Mouse (Mus musculus) forebrain, embryonic 15.5 days (tissue): ENCODE measurements around the gene Hipk1. TPM values are rescaled to one million over a fixed set of nuclear protein-coding genes. Genes with fewer than 3 reads are reported as not detected.

Experiments used
- ATAC-seq: fragments of 200-750 bp; cut with Nextera tagmentation; replicated peaks from 2 replicates; pipeline ENCODE4 v1.8.0; 2017; ENCODE audit warnings: mild to moderate bottlenecking, moderate TSS enrichment, moderate library complexity
- H3K27ac ChIP-seq: fragments of 300-500 bp; sonication (generic); replicated peaks from 2 replicates; pipeline ENCODE4 v1.5.1; 2015; ENCODE audit warnings: mild to moderate bottlenecking, inconsistent platforms
- H3K27me3 ChIP-seq: fragments of 300-500 bp; sonication (generic); 2 replicates; pipeline ENCODE4 v1.6.1; 2015; ENCODE audit warnings: inconsistent platforms
- H3K36me3 ChIP-seq: fragments of 300-500 bp; sonication (generic); 2 replicates; pipeline ENCODE4 v1.6.1; 2015; ENCODE audit warnings: mild to moderate bottlenecking, inconsistent platforms
- H3K4me1 ChIP-seq: fragments of 300-500 bp; sonication (generic); 2 replicates; pipeline ENCODE4 v1.6.1; 2015; ENCODE audit warnings: inconsistent platforms
- H3K4me2 ChIP-seq: fragments of 300-500 bp; sonication (generic); replicated peaks from 2 replicates; pipeline ENCODE4 v1.6.1; 2015; ENCODE audit warnings: mild to moderate bottlenecking, inconsistent platforms
- H3K4me3 ChIP-seq: fragments of 300-500 bp; sonication (generic); 2 replicates; pipeline ENCODE4 v1.5.1; 2015; ENCODE audit warnings: mild to moderate bottlenecking, inconsistent platforms
- H3K9ac ChIP-seq: fragments of 300-500 bp; sonication (generic); replicated peaks from 2 replicates; pipeline ENCODE4 v1.6.1; 2015; ENCODE audit warnings: mild to moderate bottlenecking, inconsistent platforms
- H3K9me3 ChIP-seq: fragments of 300-500 bp; sonication (generic); 2 replicates; pipeline ENCODE4 v1.6.1; 2016; ENCODE audit warnings: inconsistent platforms
- WGBS: fragments of 180-500 bp; shearing (Covaris S2); methylation state at CpG from one replicate; pipeline ENCODE4 v1.1.7; 2015; ENCODE audit warnings: mixed read lengths; 5-methylcytosine and 5-hydroxymethylcytosine counted together
- polyA plus RNA-seq: library from polyadenylated mRNA; unstranded; fragments of >200 nt; fragmentation: Nextera tagmentation; extraction: Ambion mirVana; gene quantifications from 2 replicates; pipeline ENCODE4 v1.2.1, GENCODE M21; 2015

Hipk1 gene
- polyA plus RNA-seq, 1 experiment from 2014 or later: 13.5 TPM

DNA sequence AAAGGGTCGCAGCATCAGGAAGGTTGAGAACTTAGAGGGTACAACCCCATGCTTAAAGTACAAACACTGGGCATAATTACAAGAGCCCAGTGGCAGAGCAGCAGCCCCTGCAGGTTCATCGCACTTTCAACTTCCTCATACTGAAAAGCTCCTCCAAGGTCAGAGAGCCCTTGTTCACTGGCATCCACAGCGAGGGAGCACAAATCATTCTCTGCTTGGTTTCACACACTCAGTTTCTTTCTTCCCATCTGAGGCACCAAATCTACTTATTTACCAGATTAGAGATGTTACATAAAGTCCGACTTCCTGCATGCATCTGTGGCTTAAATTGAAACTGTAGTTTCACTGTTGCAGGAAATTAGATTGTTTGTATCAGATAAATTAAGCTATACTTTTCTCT lies 18.5 kb downstream of the Hipk1 start:
- peaks cover 8% of the 10 kb centered on the region for H3K4me1 ChIP-seq
- H3K9ac ChIP-seq: no peak overlapping the region
- H3K4me3 ChIP-seq: no peak overlapping the region
- peaks cover 15% of the 10 kb centered on the region for H3K36me3 ChIP-seq
- no peak for ATAC-seq
- no peaks in the 10 kb centered on the region for H3K27me3 ChIP-seq
- no peak overlapping the region for H3K27ac ChIP-seq
- no peaks in the 10 kb centered on the region for H3K9me3 ChIP-seq
- 77% methylated on average over 4 of the region's 4 CpGs for WGBS
- no peak overlapping the region for H3K4me2 ChIP-seq

DNA sequence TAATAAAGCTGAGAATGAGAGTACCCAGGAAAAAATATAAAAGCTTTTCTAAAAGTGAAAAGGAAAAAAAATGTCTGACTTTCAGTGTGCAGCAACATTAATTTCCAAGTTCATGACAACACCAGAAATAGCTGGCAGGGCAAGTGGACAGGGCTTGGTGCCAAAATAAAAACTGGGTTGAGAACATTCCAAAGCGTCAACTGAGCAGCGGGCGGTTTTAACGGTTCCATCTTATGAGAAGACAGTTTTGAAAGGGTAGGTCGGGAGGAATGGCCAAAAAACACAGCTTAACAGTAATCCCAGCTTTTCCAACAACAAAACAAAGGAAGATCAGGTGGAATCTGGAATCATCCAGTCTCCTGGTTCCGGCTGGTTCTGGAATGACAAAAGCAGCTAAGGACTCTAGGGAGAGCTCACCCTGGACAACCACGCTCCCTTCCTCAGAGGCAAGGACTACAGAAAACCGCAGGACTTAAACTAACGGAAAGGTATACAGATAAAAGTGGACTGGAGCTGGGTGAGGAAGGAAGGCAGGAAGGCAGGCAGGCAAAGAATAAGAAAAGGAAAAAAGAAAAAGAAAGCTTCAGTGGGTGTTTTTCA lies 19.7 kb downstream of the Hipk1 start:
- no peak overlapping the region for H3K4me3 ChIP-seq
- peaks cover 8% of the 10 kb centered on the region for H3K4me1 ChIP-seq
- no peak overlapping the region for H3K9ac ChIP-seq
- H3K9me3 ChIP-seq: no peaks in the 10 kb centered on the region
- WGBS: 66% methylated on average over 9 of the region's 9 CpGs
- H3K36me3 ChIP-seq: peaks cover 4% of the 10 kb centered on the region; the same call in 1 of the 2 replicates
- H3K27ac ChIP-seq: no peak overlapping the region
- H3K27me3 ChIP-seq: no peaks in the 10 kb centered on the region
- H3K4me2 ChIP-seq: no peak overlapping the region
- no peak for ATAC-seq

DNA sequence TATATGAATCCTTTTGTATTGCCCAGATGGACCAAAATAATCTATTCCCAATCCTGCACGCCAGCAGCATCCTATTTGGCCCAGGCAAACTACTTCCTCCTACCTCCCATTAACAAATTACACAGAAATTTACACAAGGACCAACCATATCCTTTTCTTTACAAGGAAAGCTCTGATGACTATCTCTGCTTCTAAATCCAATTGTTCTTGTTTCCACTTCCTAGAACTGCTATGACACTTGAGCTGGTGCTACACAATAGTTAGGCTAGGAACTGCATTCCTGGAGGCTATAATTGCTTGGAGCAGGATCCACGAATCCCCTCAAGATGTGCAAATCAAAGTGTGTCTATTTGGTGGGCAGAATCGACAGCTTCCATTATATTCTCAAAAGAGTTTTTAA lies 24.6 kb downstream of the Hipk1 start:
- H3K4me2 ChIP-seq: no peak overlapping the region
- no peaks in the 10 kb centered on the region for H3K9me3 ChIP-seq
- no peak overlapping the region for H3K27ac ChIP-seq
- no peak overlapping the region for H3K9ac ChIP-seq
- H3K36me3 ChIP-seq: peaks cover 20% of the 10 kb centered on the region
- 61% methylated on average over 3 of the region's 3 CpGs for WGBS
- H3K4me3 ChIP-seq: no peak overlapping the region
- peaks cover 8% of the 10 kb centered on the region for H3K4me1 ChIP-seq
- no peak for ATAC-seq
- no peaks in the 10 kb centered on the region for H3K27me3 ChIP-seq

DNA sequence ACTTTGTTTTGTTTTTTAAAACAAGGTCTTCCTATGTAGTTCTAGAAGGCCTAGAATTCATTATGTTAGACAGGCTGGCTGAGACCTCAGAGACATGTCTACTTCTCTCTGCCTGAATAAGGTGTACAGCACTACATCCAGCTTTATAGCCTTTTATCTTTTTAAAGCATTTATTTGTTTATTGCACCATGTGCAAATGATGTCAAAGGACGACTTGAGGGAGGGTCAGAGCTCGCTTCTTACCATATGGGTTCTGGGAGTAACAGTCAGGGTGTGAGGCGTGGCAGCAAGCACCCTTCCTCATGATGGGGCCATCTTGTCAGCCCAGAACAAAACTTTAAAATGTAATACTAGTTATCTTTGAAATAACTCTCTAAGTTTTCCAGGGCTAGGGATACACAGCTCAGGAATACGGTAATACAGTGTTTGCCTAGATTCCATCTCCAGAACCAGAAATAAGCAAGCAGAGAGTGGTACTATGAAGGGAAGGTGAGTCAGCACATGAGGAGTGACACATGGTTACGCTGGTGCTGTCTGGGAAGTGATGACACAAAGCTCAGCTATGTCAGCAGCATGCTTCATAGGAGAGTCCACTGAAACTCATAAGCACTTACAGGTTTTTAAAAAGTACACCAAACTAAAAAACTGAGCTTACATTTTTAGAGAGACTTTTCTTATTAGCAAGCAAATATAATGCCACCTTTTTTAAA lies 31.9 kb downstream of the Hipk1 start:
- peaks cover 66% of the 10 kb centered on the region for H3K36me3 ChIP-seq
- no peak overlapping the region for H3K27ac ChIP-seq
- H3K4me1 ChIP-seq: no peaks in the 10 kb centered on the region
- H3K4me2 ChIP-seq: no peak overlapping the region
- no peak overlapping the region for H3K4me3 ChIP-seq
- no peaks in the 10 kb centered on the region for H3K9me3 ChIP-seq
- ATAC-seq: no peak
- no peak overlapping the region for H3K9ac ChIP-seq
- 91% methylated on average over 5 of the region's 5 CpGs for WGBS
- no peaks in the 10 kb centered on the region for H3K27me3 ChIP-seq

DNA sequence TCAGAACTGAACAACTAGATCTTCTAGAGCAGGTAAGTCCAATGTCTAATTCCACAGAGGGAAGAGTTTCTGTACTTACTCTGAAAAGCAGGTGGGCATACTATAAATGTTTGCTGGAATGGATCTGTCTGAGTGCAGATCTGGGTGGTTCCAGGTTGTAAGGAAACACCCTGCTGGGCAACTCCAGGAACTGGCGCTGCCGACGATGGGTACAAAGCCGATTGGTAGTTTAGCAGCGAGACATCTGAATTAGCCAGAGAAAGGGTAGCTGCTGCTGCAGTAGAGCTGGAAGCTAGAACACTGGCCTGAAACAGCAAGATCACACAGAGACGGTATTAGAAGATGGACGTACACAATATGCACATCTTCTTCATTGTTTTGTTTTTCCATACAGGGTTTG lies 32.9 kb downstream of the Hipk1 start:
- no peak overlapping the region for H3K4me3 ChIP-seq
- 79% methylated on average over 7 of the region's 7 CpGs for WGBS
- H3K36me3 ChIP-seq: peaks cover 74% of the 10 kb centered on the region
- H3K9me3 ChIP-seq: no peaks in the 10 kb centered on the region
- no peak overlapping the region for H3K9ac ChIP-seq
- H3K4me2 ChIP-seq: no peak overlapping the region
- ATAC-seq: no peak
- H3K27ac ChIP-seq: no peak overlapping the region
- no peaks in the 10 kb centered on the region for H3K4me1 ChIP-seq
- H3K27me3 ChIP-seq: no peaks in the 10 kb centered on the region

DNA sequence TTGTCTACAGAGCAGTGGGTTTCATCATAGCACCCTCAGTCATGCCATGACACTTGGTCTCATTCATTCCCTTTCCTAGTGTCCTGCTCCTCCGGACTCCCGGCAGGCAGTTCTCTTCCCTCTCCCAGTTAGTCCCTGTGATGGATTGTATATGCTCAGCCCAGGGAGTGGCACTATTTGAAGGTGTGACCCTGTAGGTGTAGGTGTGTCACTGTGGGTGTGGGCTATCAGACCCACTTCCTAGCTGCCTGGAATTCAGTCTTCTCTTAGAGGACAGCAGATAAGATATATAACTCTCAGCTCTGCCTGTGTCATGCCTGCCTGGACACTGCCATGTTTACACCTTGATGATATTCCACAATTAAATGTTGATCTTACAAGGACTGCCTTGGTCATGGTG lies 34.4 kb downstream of the Hipk1 start:
- no peak for ATAC-seq
- Histone ChIP-seq H3K27ac (no peak overlapping the region), H3K4me2 (no peak overlapping the region), H3K4me1 (no peaks in the 10 kb centered on the region), H3K9ac (no peak overlapping the region), H3K27me3 (no peaks in the 10 kb centered on the region), H3K9me3 (no peaks in the 10 kb centered on the region), H3K4me3 (no peak overlapping the region), H3K36me3 (peaks cover 70% of the 10 kb centered on the region)
- WGBS: 93% methylated on average over 2 of the region's 2 CpGs

DNA sequence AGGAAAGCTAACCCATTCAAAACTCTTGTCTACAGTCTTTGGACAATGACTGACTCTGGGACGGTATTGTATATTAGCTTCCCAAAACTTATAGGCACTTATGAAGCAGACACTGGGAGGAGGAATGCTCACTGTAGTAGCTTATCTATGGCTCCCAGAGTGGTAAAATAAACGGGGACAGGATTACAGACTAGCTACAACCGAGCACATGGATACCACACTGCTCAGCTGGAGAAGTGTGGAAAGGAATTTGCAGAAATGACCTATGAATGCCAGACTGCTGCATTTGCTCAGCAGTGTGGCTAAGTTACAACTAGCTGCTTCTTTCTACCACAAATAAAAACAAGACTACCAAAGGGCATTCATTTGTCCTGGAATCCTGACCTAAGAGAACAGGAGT lies 36.0 kb downstream of the Hipk1 start:
- Histone ChIP-seq H3K9me3 (no peaks in the 10 kb centered on the region), H3K9ac (no peak overlapping the region), H3K4me3 (no peak overlapping the region), H3K36me3 (peaks cover 67% of the 10 kb centered on the region), H3K4me1 (no peaks in the 10 kb centered on the region), H3K27ac (no peak overlapping the region), H3K4me2 (no peak overlapping the region), H3K27me3 (no peaks in the 10 kb centered on the region)
- WGBS: 83% methylated on average over 3 of the region's 3 CpGs
- ATAC-seq: no peak

DNA sequence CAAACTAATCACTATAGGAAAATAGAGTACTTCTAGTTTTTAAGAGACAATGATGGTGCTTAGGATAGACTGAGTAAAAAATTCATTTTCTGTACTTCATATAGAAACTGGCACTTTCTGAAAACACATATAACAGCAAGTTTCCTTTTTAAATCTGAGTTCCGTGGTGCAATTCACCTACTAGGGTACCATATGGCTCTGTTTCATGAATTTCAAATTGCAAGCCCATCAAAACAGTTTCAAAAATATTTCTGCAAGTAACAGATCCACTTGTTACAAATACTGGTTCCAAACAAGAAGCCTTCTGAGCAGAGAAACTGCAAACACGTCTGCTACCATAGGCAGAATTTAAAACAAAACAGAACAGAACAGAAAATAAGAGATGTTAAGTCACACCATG lies 39.8 kb downstream of the Hipk1 start:
- no peak for ATAC-seq
- H3K4me3 ChIP-seq: no peak overlapping the region
- H3K9me3 ChIP-seq: no peaks in the 10 kb centered on the region
- peaks cover 73% of the 10 kb centered on the region for H3K36me3 ChIP-seq
- H3K4me2 ChIP-seq: no peak overlapping the region
- no peak overlapping the region for H3K27ac ChIP-seq
- no peak overlapping the region for H3K9ac ChIP-seq
- H3K4me1 ChIP-seq: no peaks in the 10 kb centered on the region
- no peaks in the 10 kb centered on the region for H3K27me3 ChIP-seq
- 77% methylated on average over 2 of the region's 2 CpGs for WGBS

DNA sequence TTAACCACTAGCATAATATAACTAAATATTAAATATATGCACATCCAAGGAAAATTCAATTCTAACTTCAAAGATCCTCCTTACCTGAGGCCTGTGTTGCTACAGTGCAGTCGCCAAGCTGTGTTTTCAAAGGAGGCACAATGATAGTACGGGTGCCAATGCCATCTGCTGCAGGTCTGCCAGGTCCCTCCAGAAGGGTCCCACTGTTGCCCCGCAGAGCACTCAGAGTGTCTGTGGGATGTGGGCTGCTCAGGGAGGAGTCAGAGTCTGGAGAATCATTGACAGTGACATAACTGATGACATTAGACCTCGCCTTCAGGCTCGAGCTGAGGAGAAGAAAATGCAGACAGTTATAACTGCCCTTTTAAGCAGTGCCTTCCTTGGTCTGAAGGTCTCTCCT lies 44.7 kb downstream of the Hipk1 start:
- peaks cover 83% of the 10 kb centered on the region for H3K36me3 ChIP-seq
- H3K9me3 ChIP-seq: no peaks in the 10 kb centered on the region

DNA sequence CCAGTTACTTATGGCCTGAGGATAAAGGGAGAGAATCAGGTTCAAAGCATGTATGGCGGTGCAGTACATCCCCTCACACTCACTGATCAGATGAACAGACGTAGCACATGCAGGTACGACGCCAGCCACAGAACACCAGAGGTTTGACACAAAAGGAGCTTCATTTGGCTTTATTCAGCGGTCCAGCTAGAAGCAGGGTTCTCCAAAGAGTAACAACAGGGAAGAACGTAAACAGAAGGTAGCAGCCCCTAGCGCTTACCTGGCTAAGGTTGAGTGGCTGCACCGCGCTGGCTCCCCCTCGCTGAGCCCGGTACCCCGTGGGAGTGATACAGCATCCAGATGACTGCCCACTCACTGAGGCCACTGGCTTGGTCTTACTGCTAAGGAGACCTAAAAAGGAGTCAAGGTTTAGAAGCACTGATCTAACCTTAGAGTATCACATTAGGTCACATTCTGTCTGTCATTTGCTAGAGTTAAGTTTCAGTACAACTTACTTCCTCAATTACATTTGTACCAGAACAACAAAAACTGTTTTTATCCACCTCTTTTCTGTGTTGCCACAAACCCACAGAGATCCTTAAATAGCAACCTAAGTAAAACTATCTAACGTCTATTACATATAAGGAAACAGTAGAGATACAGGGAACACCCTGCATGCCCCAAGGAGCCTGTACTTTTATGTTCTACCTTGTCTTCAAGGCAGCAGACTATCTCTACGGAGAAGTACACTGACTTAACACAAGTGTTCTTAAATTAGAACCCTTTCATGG lies 46.2 kb downstream of the Hipk1 start:
- no peak overlapping the region for H3K27ac ChIP-seq
- ATAC-seq: no peak
- WGBS: 92% methylated on average over 14 of the region's 14 CpGs
- no peaks in the 10 kb centered on the region for H3K9me3 ChIP-seq
- H3K36me3 ChIP-seq: peaks cover 76% of the 10 kb centered on the region
- no peak overlapping the region for H3K4me3 ChIP-seq
- no peaks in the 10 kb centered on the region for H3K27me3 ChIP-seq
- no peak overlapping the region for H3K4me2 ChIP-seq
- no peak overlapping the region for H3K9ac ChIP-seq
- H3K4me1 ChIP-seq: no peaks in the 10 kb centered on the region

More for the DNA sequence above, 44.7 kb downstream of the Hipk1 start:
- no peak overlapping the region for H3K27ac ChIP-seq
- H3K4me1 ChIP-seq: no peaks in the 10 kb centered on the region
- H3K27me3 ChIP-seq: no peaks in the 10 kb centered on the region
- H3K4me2 ChIP-seq: no peak overlapping the region
- H3K4me3 ChIP-seq: no peak overlapping the region
- H3K9ac ChIP-seq: no peak overlapping the region
- 84% methylated on average over 5 of the region's 5 CpGs for WGBS
- ATAC-seq: no peak

DNA sequence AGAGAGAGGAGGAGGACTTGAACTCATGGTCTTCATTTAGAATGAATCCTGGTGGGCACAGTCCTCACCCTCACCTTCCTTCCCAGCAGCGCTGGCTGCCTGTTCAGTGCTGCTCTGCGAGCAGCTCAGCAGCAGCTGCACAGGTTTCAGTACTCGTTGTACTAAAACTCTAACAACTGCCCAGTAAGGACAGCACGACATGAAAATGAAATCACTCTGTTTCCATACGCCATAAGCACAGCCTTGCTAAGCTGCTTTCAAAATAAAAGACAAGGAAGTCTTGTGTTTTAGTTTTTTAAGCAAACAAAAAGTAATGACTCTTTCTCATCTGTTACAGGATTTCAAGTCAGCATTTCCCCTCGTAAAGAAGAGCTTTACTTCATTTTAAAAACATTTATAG lies 48.2 kb downstream of the Hipk1 start:
- 85% methylated on average over 6 of the region's 6 CpGs for WGBS

DNA sequence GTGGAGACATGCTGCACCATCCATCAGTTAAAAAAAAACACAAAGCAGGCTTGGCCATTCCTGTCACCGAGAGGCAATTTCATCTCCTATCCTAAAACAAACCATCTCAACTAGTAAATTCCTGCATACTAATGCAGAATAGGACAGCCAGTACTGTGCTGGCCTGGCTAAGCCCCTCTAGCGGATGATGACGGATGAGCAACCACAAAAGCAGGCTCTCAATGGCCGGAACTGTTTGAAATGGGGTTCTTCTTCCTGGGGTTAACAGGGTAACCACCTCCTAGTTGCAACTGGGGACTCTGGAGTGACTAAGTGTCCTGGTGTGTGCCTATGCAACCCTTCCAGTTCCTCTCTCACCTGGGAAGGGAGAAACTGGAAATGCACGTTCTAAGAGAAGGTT lies 51.0 kb downstream of the Hipk1 start:
- WGBS: 31% methylated on average over 5 of the region's 5 CpGs
- no peak overlapping the region for H3K9ac ChIP-seq
- H3K27ac ChIP-seq: no peak overlapping the region
- peaks cover 30% of the 10 kb centered on the region for H3K36me3 ChIP-seq
- no peaks in the 10 kb centered on the region for H3K9me3 ChIP-seq
- no peak overlapping the region for H3K4me2 ChIP-seq
- H3K4me1 ChIP-seq: peaks cover 32% of the 10 kb centered on the region
- H3K4me3 ChIP-seq: no peak overlapping the region
- ATAC-seq: no peak
- H3K27me3 ChIP-seq: no peaks in the 10 kb centered on the region

More for the DNA sequence above, 48.2 kb downstream of the Hipk1 start:
- Histone ChIP-seq H3K9me3 (no peaks in the 10 kb centered on the region), H3K4me3 (no peak overlapping the region), H3K36me3 (peaks cover 57% of the 10 kb centered on the region), H3K9ac (no peak overlapping the region), H3K27ac (no peak overlapping the region), H3K27me3 (no peaks in the 10 kb centered on the region), H3K4me2 (no peak overlapping the region), H3K4me1 (peaks cover 4% of the 10 kb centered on the region)
- ATAC-seq: no peak
